Mouse (Mus musculus): ENCODE data around the gene Vps37b. TPM values are rescaled to one million over a fixed set of nuclear protein-coding genes. Genes with fewer than 3 reads are reported as not detected.

The Vps37b gene
- polyA plus RNA-seq, 1 experiment from 2014 or later = 30.7 TPM

- ATAC-seq (replicated peaks; ENCODE audit: low FRiP score, low read depth) = no peak
- Histone ChIP-seq H3K27me3 (ENCODE audit: insufficient read depth, low read length) (no peaks in the 10 kb centered on the region), H3K4me3 (replicated peaks; ENCODE audit: low read depth, low read length) (no peak overlapping the region), H3K36me3 (ENCODE audit: insufficient read depth, low read length) (peaks cover 26% of the 10 kb centered on the region), H3K4me2 (ENCODE audit: low read length) (no peak overlapping the region), H3K9ac (ENCODE audit: low read depth, low read length) (no peak overlapping the region), H3K4me1 (replicated peaks; ENCODE audit: insufficient read depth, low read length) (peaks cover 28% of the 10 kb centered on the region), H3K9me3 (replicated peaks; ENCODE audit: low read length) (no peaks in the 10 kb centered on the region), H3K27ac (peak overlapping the region; percentile 80; the same call in 1 of the 2 replicates)
- no peak for DNase-seq (ENCODE audit: low spot score)
- no peak for TF ChIP-seq CTCF (IDR thresholded peaks at IDR 0.05; ENCODE audit: low read depth)
- WGBS = 86% methylated on average over 8 of the region's 8 CpGs
Observed at GRCm38 (mm10) chr5:124010077-124010476, 22.0 kb downstream of the Vps37b start.

- ATAC-seq (replicated peaks; ENCODE audit: low FRiP score, low read depth) (peak; percentile 77), DNase-seq (ENCODE audit: low spot score) (no peak)
- WGBS = 63% methylated on average over 17 of the region's 17 CpGs
- no peaks in the 10 kb centered on the region for H3K9me3 ChIP-seq (replicated peaks; ENCODE audit: low read length)
- peaks cover 32% of the 10 kb centered on the region for H3K36me3 ChIP-seq (ENCODE audit: insufficient read depth, low read length)
- peak overlapping the region; percentile 60 for H3K27ac ChIP-seq
- no peaks in the 10 kb centered on the region for H3K27me3 ChIP-seq (ENCODE audit: insufficient read depth, low read length)
- H3K4me1 ChIP-seq (replicated peaks; ENCODE audit: insufficient read depth, low read length) = peaks cover 13% of the 10 kb centered on the region
- no peak overlapping the region for H3K4me2 ChIP-seq (ENCODE audit: low read length)
- H3K4me3 ChIP-seq (replicated peaks; ENCODE audit: low read depth, low read length) = no peak overlapping the region
- TF ChIP-seq CTCF (IDR thresholded peaks at IDR 0.05; ENCODE audit: low read depth) = 0 out of 2 replicates have a peak, but pooled peaks have one; percentile 3
- H3K9ac ChIP-seq (ENCODE audit: low read depth, low read length) = no peak overlapping the region
Observed at GRCm38 (mm10) chr5:124006891-124007491, 25.1 kb downstream of the Vps37b start.

GRCm38 (mm10) chr5:124006082-124006873 lies 25.8 kb downstream of the Vps37b start:
- DNase-seq (ENCODE audit: low spot score) = no peak
- H3K4me3 ChIP-seq (replicated peaks; ENCODE audit: low read depth, low read length) = no peak overlapping the region
- WGBS = 84% methylated on average over 26 of the region's 26 CpGs
- no peak overlapping the region for H3K4me2 ChIP-seq (ENCODE audit: low read length)
- peak overlapping the region; percentile 60 for H3K27ac ChIP-seq
- no peak for TF ChIP-seq CTCF (IDR thresholded peaks at IDR 0.05; ENCODE audit: low read depth)
- no peaks in the 10 kb centered on the region for H3K27me3 ChIP-seq (ENCODE audit: insufficient read depth, low read length)
- peaks cover 40% of the 10 kb centered on the region for H3K36me3 ChIP-seq (ENCODE audit: insufficient read depth, low read length)
- no peak for ATAC-seq (replicated peaks; ENCODE audit: low FRiP score, low read depth)
- H3K9me3 ChIP-seq (replicated peaks; ENCODE audit: low read length) = no peaks in the 10 kb centered on the region
- H3K9ac ChIP-seq (ENCODE audit: low read depth, low read length) = no peak overlapping the region
- peaks cover 6% of the 10 kb centered on the region for H3K4me1 ChIP-seq (replicated peaks; ENCODE audit: insufficient read depth, low read length)

- Histone ChIP-seq H3K9ac (ENCODE audit: low read depth, low read length) (no peak overlapping the region), H3K9me3 (replicated peaks; ENCODE audit: low read length) (no peaks in the 10 kb centered on the region), H3K27me3 (ENCODE audit: insufficient read depth, low read length) (no peaks in the 10 kb centered on the region), H3K36me3 (ENCODE audit: insufficient read depth, low read length) (peaks cover 42% of the 10 kb centered on the region), H3K4me3 (replicated peaks; ENCODE audit: low read depth, low read length) (no peak overlapping the region), H3K27ac (peak overlapping the region; percentile 47; the same call in 1 of the 2 replicates), H3K4me2 (ENCODE audit: low read length) (no peak overlapping the region), H3K4me1 (replicated peaks; ENCODE audit: insufficient read depth, low read length) (0 out of 2 replicates have a peak, but pooled peaks cover 2% of the 10 kb centered on the region)
- no peak for DNase-seq (ENCODE audit: low spot score)
- no peak for TF ChIP-seq CTCF (IDR thresholded peaks at IDR 0.05; ENCODE audit: low read depth)
- 61% methylated on average over 11 of the region's 11 CpGs for whole genome bisulfite sequencing
- ATAC-seq (replicated peaks; ENCODE audit: low FRiP score, low read depth) = no peak
Observed at GRCm38 (mm10) chr5:124005591-124005990, 26.5 kb downstream of the Vps37b start.

- no peak for TF ChIP-seq CTCF (IDR thresholded peaks at IDR 0.05; ENCODE audit: low read depth)
- Histone ChIP-seq H3K27me3 (ENCODE audit: insufficient read depth, low read length) (no peaks in the 10 kb centered on the region), H3K36me3 (ENCODE audit: insufficient read depth, low read length) (peaks cover 47% of the 10 kb centered on the region), H3K9me3 (replicated peaks; ENCODE audit: low read length) (no peaks in the 10 kb centered on the region), H3K27ac (peak overlapping the region; percentile 47), H3K4me1 (replicated peaks; ENCODE audit: insufficient read depth, low read length) (0 out of 2 replicates have a peak, but pooled peaks cover 2% of the 10 kb centered on the region), H3K4me2 (ENCODE audit: low read length) (no peak overlapping the region), H3K4me3 (replicated peaks; ENCODE audit: low read depth, low read length) (no peak overlapping the region), H3K9ac (ENCODE audit: low read depth, low read length) (no peak overlapping the region)
- ATAC-seq (replicated peaks; ENCODE audit: low FRiP score, low read depth) (no peak), DNase-seq (ENCODE audit: low spot score) (no peak)
- WGBS = 90% methylated on average over 15 of the region's 15 CpGs
Observed at GRCm38 (mm10) chr5:124005151-124005500, 26.9 kb downstream of the Vps37b start.

GRCm38 (mm10) chr5:124004356-124005150 lies 27.5 kb downstream of the Vps37b start:
- 0 out of 2 replicates have a peak, but pooled peaks cover 2% of the 10 kb centered on the region for H3K4me1 ChIP-seq (replicated peaks; ENCODE audit: insufficient read depth, low read length)
- 81% methylated on average over 17 of the region's 17 CpGs for WGBS
- ATAC-seq (replicated peaks; ENCODE audit: low FRiP score, low read depth) (peak; percentile 12; the same call in 1 of the 2 replicates), DNase-seq (ENCODE audit: low spot score) (no peak)
- H3K9me3 ChIP-seq (replicated peaks; ENCODE audit: low read length) = no peaks in the 10 kb centered on the region
- no peak overlapping the region for H3K9ac ChIP-seq (ENCODE audit: low read depth, low read length)
- no peaks in the 10 kb centered on the region for H3K27me3 ChIP-seq (ENCODE audit: insufficient read depth, low read length)
- H3K36me3 ChIP-seq (ENCODE audit: insufficient read depth, low read length) = peaks cover 48% of the 10 kb centered on the region
- peak overlapping the region; percentile 47 for H3K27ac ChIP-seq
- no peak overlapping the region for H3K4me3 ChIP-seq (replicated peaks; ENCODE audit: low read depth, low read length)
- no peak for TF ChIP-seq CTCF (IDR thresholded peaks at IDR 0.05; ENCODE audit: low read depth)
- no peak overlapping the region for H3K4me2 ChIP-seq (ENCODE audit: low read length)

Measured in kidney, postnatal 0 days (tissue).